In genomic region chr11:29595217-29595616, GRCm38 (mm10) we compare ENCODE assay signal across 32 mouse cellular contexts. TPM values are rescaled to one million over a fixed set of nuclear protein-coding genes. Genes with fewer than 3 reads are reported as not detected.
DNase-seq lines count a peak whose midpoint lies in the region; ATAC-seq lines count a peak whose summit lies in the region.
"Had no signal": no experiment of that assay in that cellular context is flagged by ENCODE, and none has a peak within 500 bp of the region (broad histone marks: within the 10 kb centered on the region; RNA-seq: fewer than 3 reads in every experiment).

No protein-coding gene starts in this region.

- H3K27me3 ChIP-seq in forebrain, embryonic 16.5 days (replicated peaks; ENCODE audit: control insufficient read depth, insufficient read depth, low read length): no peaks in the 10 kb centered on the region
- no peaks in the 10 kb centered on the region for H3K27me3 ChIP-seq in forebrain, embryonic 10.5 days (ENCODE audit: poor library complexity, severe bottlenecking)
- no peaks in the 10 kb centered on the region for H3K27me3 ChIP-seq in midbrain, embryonic 14.5 days (ENCODE audit: control insufficient read depth, insufficient read depth, low read length)
- H3K27me3 ChIP-seq in midbrain, embryonic 11.5 days (ENCODE audit: control insufficient read depth, insufficient read depth, low read length): no peaks in the 10 kb centered on the region
- H3K27me3 ChIP-seq in hindbrain, embryonic 14.5 days (ENCODE audit: control insufficient read depth, insufficient read depth, low read length): no peaks in the 10 kb centered on the region
- H3K27me3 ChIP-seq: limb, embryonic 15.5 days; megakaryocyte, embryonic 14.5 days; neural tube, embryonic 12.5 days had no signal

- no peak overlapping the region for H3K4me3 ChIP-seq in forebrain, embryonic 16.5 days (replicated peaks; ENCODE audit: low read length)
- H3K4me3 ChIP-seq in forebrain, embryonic 10.5 days: no peak overlapping the region
- H3K4me3 ChIP-seq in midbrain, embryonic 14.5 days (replicated peaks; ENCODE audit: low read depth, low read length): no peak overlapping the region
- H3K4me3 ChIP-seq in midbrain, embryonic 11.5 days (ENCODE audit: low read depth, low read length): no peak overlapping the region
- no peak overlapping the region for H3K4me3 ChIP-seq in hindbrain, embryonic 14.5 days (replicated peaks; ENCODE audit: low read length)
- H3K4me3 ChIP-seq: erythroblast, embryonic 14.5 days; hindbrain, embryonic 10.5 days; limb, embryonic 10.5 days; limb, embryonic 15.5 days; megakaryocyte, embryonic 14.5 days; myocyte; neural tube, embryonic 12.5 days had no signal

- H3K9ac ChIP-seq in forebrain, embryonic 16.5 days (replicated peaks; ENCODE audit: low read depth, low read length): no peak overlapping the region
- H3K9ac ChIP-seq in midbrain, embryonic 14.5 days (replicated peaks; ENCODE audit: low read length): no peak overlapping the region
- no peak overlapping the region for H3K9ac ChIP-seq in midbrain, embryonic 11.5 days (ENCODE audit: low read length)
- H3K9ac ChIP-seq in hindbrain, embryonic 14.5 days: no peak overlapping the region
- H3K9ac ChIP-seq: limb, embryonic 15.5 days; liver, embryonic 14.5 days; neural tube, embryonic 12.5 days had no signal

- no peaks in the 10 kb centered on the region for H3K36me3 ChIP-seq in forebrain, embryonic 16.5 days (ENCODE audit: control insufficient read depth, insufficient read depth)
- no peaks in the 10 kb centered on the region for H3K36me3 ChIP-seq in forebrain, embryonic 10.5 days (replicated peaks)
- no peaks in the 10 kb centered on the region for H3K36me3 ChIP-seq in midbrain, embryonic 14.5 days (ENCODE audit: control insufficient read depth, insufficient read depth, low read length)
- no peaks in the 10 kb centered on the region for H3K36me3 ChIP-seq in midbrain, embryonic 11.5 days (ENCODE audit: control insufficient read depth, insufficient read depth, low read length)
- H3K36me3 ChIP-seq in hindbrain, embryonic 14.5 days (replicated peaks; ENCODE audit: control insufficient read depth, insufficient read depth): no peaks in the 10 kb centered on the region
- H3K36me3 ChIP-seq: hindbrain, embryonic 10.5 days; limb, embryonic 10.5 days; limb, embryonic 15.5 days; neural tube, embryonic 12.5 days had no signal

- peak; percentile 63; the same call in 1 of the 2 replicates for ATAC-seq in forebrain, embryonic 16.5 days
- ATAC-seq in midbrain, embryonic 14.5 days (ENCODE audit: low FRiP score, low TSS enrichment): no peak
- no peak for ATAC-seq in midbrain, embryonic 11.5 days (ENCODE audit: low FRiP score)
- ATAC-seq in hindbrain, embryonic 14.5 days (ENCODE audit: low FRiP score): no peak
- ATAC-seq: CD4-positive, CD25-positive, alpha-beta regulatory T cell, adult 4 months; hindbrain, embryonic 16.5 days; intestine, embryonic 16.5 days; midbrain, embryonic 16.5 days had no signal

- DNase-seq in forebrain, embryonic 10.5 days (ENCODE audit: extremely low spot score, low spot score): no peak
- DNase-seq in midbrain, embryonic 14.5 days: peak; percentile 9
- no peak for DNase-seq in midbrain, embryonic 11.5 days (ENCODE audit: low spot score, missing footprints)
- DNase-seq in adipocyte (ENCODE audit: low spot score): peak; percentile 43
- DNase-seq in hindbrain, embryonic 14.5 days (ENCODE audit: low spot score): no peak
- DNase-seq in kidney, postnatal 10 days: no peak
- DNase-seq: adrenal gland, postnatal 14 days; cerebellum, adult 2 months; cerebellum, postnatal 14 days; gastrocnemius, postnatal 14 days; heart, postnatal 14 days; kidney, adult 8-10 months; lung, adult 2 months; lung, postnatal 4 days; right cerebral cortex, adult 18-20 months; spleen, adult 18-20 months; thymus, postnatal 14 days had no signal

- no peaks in the 10 kb centered on the region for H3K9me3 ChIP-seq in forebrain, embryonic 16.5 days (ENCODE audit: control insufficient read depth, low read length)
- no peaks in the 10 kb centered on the region for H3K9me3 ChIP-seq in forebrain, embryonic 10.5 days
- H3K9me3 ChIP-seq in midbrain, embryonic 14.5 days (ENCODE audit: control insufficient read depth, low read length): no peaks in the 10 kb centered on the region
- H3K9me3 ChIP-seq in midbrain, embryonic 11.5 days (ENCODE audit: control insufficient read depth, low read length): no peaks in the 10 kb centered on the region
- no peaks in the 10 kb centered on the region for H3K9me3 ChIP-seq in hindbrain, embryonic 14.5 days (ENCODE audit: control insufficient read depth, low read length)
- H3K9me3 ChIP-seq: hindbrain, embryonic 10.5 days; limb, embryonic 10.5 days; limb, embryonic 15.5 days; neural tube, embryonic 12.5 days had no signal

- no peaks in the 10 kb centered on the region for H3K4me1 ChIP-seq in forebrain, embryonic 16.5 days (replicated peaks; ENCODE audit: control insufficient read depth, insufficient read depth, low read length)
- H3K4me1 ChIP-seq in forebrain, embryonic 10.5 days: no peaks in the 10 kb centered on the region
- no peaks in the 10 kb centered on the region for H3K4me1 ChIP-seq in midbrain, embryonic 14.5 days (ENCODE audit: control insufficient read depth, insufficient read depth, low read length)
- no peaks in the 10 kb centered on the region for H3K4me1 ChIP-seq in midbrain, embryonic 11.5 days (ENCODE audit: control insufficient read depth, insufficient read depth, low read length)
- no peaks in the 10 kb centered on the region for H3K4me1 ChIP-seq in hindbrain, embryonic 14.5 days (replicated peaks; ENCODE audit: control insufficient read depth, insufficient read depth, low read length)
- H3K4me1 ChIP-seq: hindbrain, embryonic 10.5 days; limb, embryonic 10.5 days; limb, embryonic 15.5 days; megakaryocyte, embryonic 14.5 days; neural tube, embryonic 12.5 days had no signal

- H3K4me2 ChIP-seq in forebrain, embryonic 16.5 days (ENCODE audit: low read length): no peak overlapping the region
- no peak overlapping the region for H3K4me2 ChIP-seq in midbrain, embryonic 14.5 days (ENCODE audit: low read length)
- H3K4me2 ChIP-seq in midbrain, embryonic 11.5 days: no peak overlapping the region
- no peak overlapping the region for H3K4me2 ChIP-seq in hindbrain, embryonic 14.5 days (replicated peaks)
- H3K4me2 ChIP-seq: limb, embryonic 15.5 days; neural tube, embryonic 12.5 days had no signal

- no peak overlapping the region for H3K27ac ChIP-seq in forebrain, embryonic 16.5 days (ENCODE audit: low read length)
- no peak overlapping the region for H3K27ac ChIP-seq in forebrain, embryonic 10.5 days
- H3K27ac ChIP-seq in midbrain, embryonic 14.5 days (replicated peaks; ENCODE audit: low read depth, low read length): no peak overlapping the region
- H3K27ac ChIP-seq in midbrain, embryonic 11.5 days (ENCODE audit: low read depth, low read length): no peak overlapping the region
- no peak overlapping the region for H3K27ac ChIP-seq in hindbrain, embryonic 14.5 days
- H3K27ac ChIP-seq: hindbrain, embryonic 10.5 days; kidney, postnatal 0 days; limb, embryonic 10.5 days; limb, embryonic 15.5 days; liver, embryonic 14.5 days; neural tube, embryonic 12.5 days had no signal

RNA-seq across cellular contexts. Expression of gene Rps27a, which starts 47.3 kb away (rescaled TPM):
- polyA plus RNA-seq in forebrain, embryonic 16.5 days (2015; fragmentation: Nextera tagmentation; extraction: Ambion mirVana): 551 and 604 TPM in 2 replicates
- polyA plus RNA-seq in forebrain, embryonic 10.5 days (2016; fragmentation: Nextera tagmentation; extraction: Ambion mirVana): 1,077 and 1,102 TPM in 2 replicates
- polyA plus RNA-seq in midbrain, embryonic 14.5 days (2014; fragmentation: Nextera tagmentation; extraction: Ambion mirVana): 695 and 718 TPM in 2 replicates
- polyA plus RNA-seq in midbrain, embryonic 11.5 days (2014; fragmentation: Nextera tagmentation; extraction: Ambion mirVana): 974 and 996 TPM in 2 replicates
- polyA plus RNA-seq in hindbrain, embryonic 14.5 days (2014; fragmentation: Nextera tagmentation; extraction: Ambion mirVana): 615 and 722 TPM in 2 replicates

RNA-seq across cellular contexts. Expression of gene Clhc1, which starts 47.5 kb away (rescaled TPM):
- polyA plus RNA-seq in forebrain, embryonic 16.5 days (2015; fragmentation: Nextera tagmentation; extraction: Ambion mirVana): 0.63 TPM in 1 of 2 replicates, not detected in the other
- 0.21 and 0.37 TPM in 2 replicates for polyA plus RNA-seq in forebrain, embryonic 10.5 days (2016; fragmentation: Nextera tagmentation; extraction: Ambion mirVana)
- polyA plus RNA-seq in midbrain, embryonic 14.5 days (2014; fragmentation: Nextera tagmentation; extraction: Ambion mirVana): 0.12 and 0.16 TPM in 2 replicates
- 0.15 and 0.59 TPM in 2 replicates for polyA plus RNA-seq in midbrain, embryonic 11.5 days (2014; fragmentation: Nextera tagmentation; extraction: Ambion mirVana)
- 0.27 and 0.33 TPM in 2 replicates for polyA plus RNA-seq in hindbrain, embryonic 14.5 days (2014; fragmentation: Nextera tagmentation; extraction: Ambion mirVana)
- polyA plus RNA-seq: erythroblast, embryonic 14.5 days; large intestine, adult 2 months; lung, adult 2 months had no signal

Comparison
In these comparisons a context has a peak if more than half of its experiments do, and no peak if none do; other contexts are left out.
1. DNase-seq: peak in midbrain, embryonic 14.5 days (single experiment) and adipocyte (single experiment); none in forebrain, embryonic 10.5 days (single experiment), midbrain, embryonic 11.5 days (single experiment), hindbrain, embryonic 14.5 days (single experiment) and kidney, postnatal 10 days (single experiment).